Comparison of ENCODE assay signal across 8 mouse cellular contexts in the genomic region with DNA sequence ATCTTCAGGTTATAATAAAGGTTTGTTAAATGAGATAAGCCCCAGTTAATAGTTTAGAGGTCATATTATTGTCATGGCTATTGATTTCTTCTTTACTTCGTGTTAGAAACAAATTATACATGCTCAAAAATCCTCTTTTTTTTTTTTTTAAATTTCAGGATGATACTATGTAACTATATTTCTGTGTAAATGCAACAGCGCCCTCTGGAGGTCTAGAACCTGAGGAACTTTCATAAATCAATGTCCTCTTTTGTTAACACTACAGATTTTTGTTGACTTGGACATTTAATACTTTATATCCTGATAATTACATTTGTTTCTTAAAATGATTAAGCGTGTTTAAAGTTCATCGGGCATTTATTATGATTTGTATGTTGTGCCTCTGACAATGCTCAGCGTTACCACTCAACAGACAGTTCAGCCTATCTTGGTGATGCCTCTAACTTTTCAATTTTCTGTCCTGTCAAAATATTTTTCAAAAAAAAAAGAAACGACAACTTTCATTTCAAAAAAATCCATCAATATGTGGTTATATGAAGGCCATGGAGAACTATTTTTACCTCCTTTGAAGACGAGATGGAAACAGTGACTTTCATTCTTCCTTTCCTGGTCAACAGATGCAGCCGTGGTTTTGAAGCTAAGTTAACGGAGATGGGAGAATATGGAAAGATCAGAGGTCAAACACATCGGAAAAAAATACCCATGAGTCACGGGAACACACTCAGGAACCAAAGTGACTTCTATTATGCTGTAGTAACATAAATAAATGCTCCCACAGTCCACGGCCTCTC.
DNase-seq lines count a peak whose midpoint lies in the region; ATAC-seq lines count a peak whose summit lies in the region.

No protein-coding gene starts in this region.

- ATAC-seq in frontal cortex, adult (ENCODE audit: low TSS enrichment): no peak

- DNase-seq in frontal cortex, adult 2 months (ENCODE audit: extremely low spot score in 1 of 2, low spot score in 1 of 2): peak; percentile 27 to 90
- peak; percentile 77 for DNase-seq in testis, postnatal 10 days (ENCODE audit: low spot score)
- DNase-seq in testis, postnatal 14 days (ENCODE audit: low spot score): no peak
- DNase-seq in cerebellum, postnatal 4 days (ENCODE audit: low spot score in 2 of 2): peak; percentile 26 to 55
- DNase-seq in layer of hippocampus, adult 18-20 months (ENCODE audit: low spot score in 2 of 2): peak; percentile 28 to 84
- peak; percentile 4 for DNase-seq in retina, adult 2 months (ENCODE audit: low read depth, low spot score)
- no peak for DNase-seq in natural killer cell, adult 2 months (ENCODE audit: low spot score in 2 of 2)

Comparison
In these comparisons a context has a peak if more than half of its experiments do, and no peak if none do; other contexts are left out.
1. DNase-seq: peak in frontal cortex, adult 2 months (2 of 2), testis, postnatal 10 days (single experiment), cerebellum, postnatal 4 days (2 of 2), layer of hippocampus, adult 18-20 months (2 of 2) and retina, adult 2 months (single experiment); none in testis, postnatal 14 days (single experiment) and natural killer cell, adult 2 months (0 of 2).